Mouse (Mus musculus) frontal cortex, postnatal 10 days (tissue): ENCODE results near the gene Wdr54.
"Not testable (repeated sequence)": the region's sequence is repeated elsewhere in the genome, so short reads cannot be mapped to it uniquely, and the experiment has no call there.

Experiments used
- DNase-seq, 2 experiments: peaks; one replicate each; pipeline ENCODE4 v3.0.0; 2022; ENCODE audit warnings: low spot score in 2 of 2, mixed read lengths in 1 of 2

The Wdr54 gene

DNA sequence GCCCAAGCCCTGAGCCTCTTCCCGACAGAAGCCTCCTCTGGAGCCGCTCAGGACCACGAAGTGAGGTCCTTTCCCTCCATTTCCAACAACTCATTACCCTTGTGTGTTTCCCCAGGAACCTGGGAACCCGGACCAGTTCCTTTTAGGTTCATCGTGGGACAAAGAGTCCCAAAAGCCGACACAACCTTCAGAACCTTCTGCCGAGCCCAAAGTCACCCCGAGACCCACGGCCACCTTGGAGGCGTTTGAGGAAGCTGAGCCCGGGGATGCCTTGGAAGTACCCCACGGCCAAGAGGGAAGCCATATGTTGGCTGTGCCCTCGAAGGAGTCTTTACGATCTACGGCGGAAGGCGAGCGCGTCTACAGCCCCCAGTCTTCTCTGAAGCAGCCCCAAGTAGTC, 5.2 kb upstream of the Wdr54 start:
- no peak for DNase-seq

DNA sequence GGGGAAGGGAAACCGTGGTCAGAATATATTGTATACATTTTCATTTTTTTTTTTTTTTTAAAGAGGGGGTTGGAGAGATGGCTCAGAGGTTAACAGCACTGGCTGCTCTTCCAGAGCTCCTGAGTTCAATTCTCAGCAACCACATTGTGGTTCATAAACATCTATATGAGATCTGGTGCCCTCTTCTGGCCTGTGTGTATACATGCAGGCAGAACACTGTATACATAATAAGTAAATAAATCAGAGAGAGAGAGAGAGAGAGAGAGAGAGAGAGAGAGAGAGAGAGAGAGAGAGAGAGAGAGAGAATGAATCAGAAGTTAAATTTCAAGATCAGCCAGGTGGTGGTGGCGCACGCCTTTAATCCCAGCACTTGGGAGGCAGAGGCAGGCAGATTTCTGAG, 3.3 kb upstream of the Wdr54 start:
- not testable (repeated sequence) for DNase-seq

DNA sequence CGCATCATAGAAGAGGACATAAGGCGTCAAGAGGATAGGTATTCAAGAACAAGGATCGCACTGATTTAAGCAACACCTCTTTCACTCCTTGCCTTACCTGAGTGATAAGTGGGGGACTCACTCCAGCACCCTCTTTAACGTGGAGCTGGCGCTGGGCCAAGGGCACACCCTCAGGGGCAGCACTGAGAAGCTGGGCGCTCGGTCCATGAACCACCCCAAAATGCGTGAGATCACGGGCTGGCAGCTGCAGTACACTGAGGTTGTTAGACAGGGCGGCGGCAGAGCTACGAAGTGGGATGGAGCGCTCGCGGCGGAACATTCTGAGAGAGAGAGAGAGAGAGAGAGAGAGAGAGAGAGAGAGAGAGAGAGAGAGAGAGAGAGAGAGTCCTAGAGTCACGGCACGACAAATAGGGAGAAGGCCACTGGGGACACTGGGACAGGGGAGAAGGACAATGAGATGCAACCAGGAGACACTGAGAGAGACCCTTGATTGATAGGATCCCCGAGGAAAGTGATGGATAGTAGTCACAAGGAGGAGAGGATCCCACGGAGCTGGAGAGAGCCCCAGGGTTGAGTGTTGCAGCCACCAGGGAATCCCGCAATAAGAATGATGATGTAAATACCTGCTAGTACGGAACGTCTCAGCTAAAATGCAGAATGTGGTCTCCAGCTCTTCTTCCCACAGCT, 502 bp downstream of the Wdr54 start:
- DNase-seq = peak in 1 of 2 experiments; percentile 46

DNA sequence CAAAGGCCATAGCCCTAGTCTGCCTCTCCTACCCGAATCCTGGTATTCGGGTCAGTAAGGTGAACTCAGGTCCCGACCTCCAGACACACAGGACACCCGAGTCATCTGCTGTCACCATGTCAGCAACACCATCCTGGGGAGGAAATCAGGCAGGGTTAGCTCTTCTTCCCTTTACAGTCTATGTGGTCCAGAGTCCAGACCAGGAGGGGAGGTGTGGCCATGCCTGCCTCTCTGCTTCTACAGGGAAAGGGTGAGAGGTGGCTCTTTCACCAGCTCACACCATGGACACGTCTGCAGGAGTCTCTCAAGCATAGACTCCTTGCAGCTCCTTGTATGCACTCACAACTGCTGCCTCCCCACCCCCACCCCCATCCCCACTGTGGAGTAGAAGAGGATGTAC, 2.7 kb downstream of the Wdr54 start:
- no peak for DNase-seq

DNA sequence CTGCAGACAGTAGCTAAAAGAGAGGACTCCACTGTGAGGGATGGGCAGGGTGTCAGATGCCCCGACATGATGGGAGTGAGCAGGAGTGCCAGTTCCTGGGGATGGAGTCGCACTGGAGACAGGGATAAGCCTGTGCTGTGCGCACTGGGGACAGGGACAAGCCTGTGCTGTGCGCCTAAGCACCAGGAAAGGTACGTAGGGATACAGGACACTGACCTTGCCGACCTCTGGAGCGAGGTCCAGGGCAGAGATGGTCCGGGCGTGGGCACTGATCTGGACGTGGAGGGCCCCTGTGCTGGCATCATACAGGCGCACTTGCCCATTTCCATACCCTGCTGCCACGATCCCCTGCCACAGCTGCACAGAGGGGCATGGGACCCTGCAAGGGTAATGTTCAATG, 3.2 kb downstream of the Wdr54 start:
- DNase-seq = no peak

DNA sequence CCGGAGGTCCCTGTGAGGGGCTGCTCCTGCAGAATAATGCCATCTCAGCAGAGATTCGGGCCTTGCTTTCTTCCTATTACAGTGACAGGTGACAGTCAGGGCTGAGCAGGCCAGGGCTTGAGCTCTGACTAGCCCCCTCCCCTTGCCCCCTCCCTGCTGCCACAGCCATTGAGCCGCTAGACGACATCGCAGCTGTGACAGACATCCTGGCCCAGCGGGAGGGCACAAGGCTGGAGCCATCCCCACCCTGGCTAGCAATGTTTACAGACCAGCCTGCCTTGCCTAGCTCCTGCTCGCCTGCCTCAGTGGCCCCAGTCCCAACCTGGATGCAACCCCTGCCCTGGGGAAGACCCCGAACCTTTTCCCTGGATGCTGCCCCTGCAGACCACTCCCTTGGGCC, 4.5 kb downstream of the Wdr54 start:
- no peak for DNase-seq

DNA sequence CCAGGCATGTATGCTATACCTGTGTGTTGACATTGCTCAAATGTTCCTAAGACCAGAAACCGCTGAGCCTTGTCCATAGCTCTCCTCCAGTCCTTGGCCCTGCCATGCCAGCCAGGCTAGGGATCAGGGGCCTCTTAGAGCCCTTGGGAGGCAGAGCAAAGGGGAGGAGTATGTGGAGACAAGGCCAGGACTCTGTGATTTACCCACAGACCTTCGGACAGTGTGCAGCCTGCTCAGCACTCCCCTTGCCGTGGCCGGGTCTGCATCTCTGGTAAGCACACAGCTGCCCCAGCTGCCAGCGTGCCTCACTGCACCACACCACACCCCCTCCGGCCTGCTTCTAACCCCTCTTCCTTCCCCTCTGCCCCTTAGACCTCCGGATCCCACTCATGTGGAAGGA, 8.9 kb downstream of the Wdr54 start:
- no peak for DNase-seq

DNA sequence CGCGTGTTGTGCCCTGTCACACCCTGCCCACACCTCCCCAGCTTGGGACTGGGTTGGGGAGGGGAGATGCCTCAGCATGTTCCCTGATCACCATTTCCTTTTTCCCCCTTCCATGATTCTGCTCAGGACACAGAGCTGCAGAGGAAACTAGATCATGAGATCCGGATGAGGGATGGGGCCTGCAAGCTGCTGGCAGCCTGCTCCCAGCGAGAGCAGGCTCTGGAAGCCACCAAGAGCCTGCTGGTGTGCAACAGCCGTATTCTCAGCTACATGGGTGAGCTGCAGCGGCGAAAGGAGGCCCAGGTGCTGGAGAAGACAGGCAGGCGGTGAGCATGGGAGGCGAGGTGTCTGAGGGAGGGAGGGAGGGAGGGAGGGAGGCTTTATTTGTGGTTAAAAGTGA, 10.4 kb downstream of the Wdr54 start:
- no peak for DNase-seq

DNA sequence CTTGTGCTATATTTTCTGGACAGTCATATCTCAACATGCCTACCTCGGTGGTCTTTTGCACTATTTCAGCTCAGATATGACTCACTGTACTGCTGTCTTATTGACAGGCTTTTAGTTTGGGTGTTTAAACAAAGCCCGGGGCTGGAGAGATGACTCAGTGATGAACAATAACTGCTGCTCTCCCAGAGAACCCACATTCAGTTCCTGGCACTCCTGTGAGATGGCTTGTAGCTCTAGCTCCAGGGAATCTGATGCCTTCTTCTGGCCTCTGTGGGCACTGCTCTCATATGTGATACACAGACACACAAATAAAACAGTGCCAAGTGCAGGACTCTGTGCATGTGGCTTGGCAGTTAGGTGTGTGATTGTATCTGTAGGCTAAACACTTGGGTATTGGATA, 11.0 kb downstream of the Wdr54 start:
- no peak for DNase-seq

DNA sequence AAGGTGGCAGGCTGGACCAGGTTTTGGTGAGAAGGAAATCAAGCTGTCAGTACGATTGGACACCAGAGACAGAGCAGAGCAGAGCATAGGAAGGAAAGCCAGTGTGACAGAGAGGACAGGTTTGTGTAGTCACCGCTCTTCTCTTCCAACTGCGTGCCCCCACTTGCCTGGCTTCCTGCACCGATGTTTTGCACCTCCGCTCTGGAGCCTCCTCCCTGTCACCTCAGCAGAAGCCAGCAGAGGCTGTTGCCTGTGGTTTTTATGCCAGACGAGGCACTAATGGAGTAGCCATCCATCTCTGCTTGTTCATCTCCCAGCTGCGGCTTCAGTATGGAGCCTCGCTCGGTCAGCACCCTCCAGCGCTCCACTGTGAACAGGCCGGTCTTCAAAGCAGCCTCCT, 13.3 kb downstream of the Wdr54 start:
- no peak for DNase-seq

DNA sequence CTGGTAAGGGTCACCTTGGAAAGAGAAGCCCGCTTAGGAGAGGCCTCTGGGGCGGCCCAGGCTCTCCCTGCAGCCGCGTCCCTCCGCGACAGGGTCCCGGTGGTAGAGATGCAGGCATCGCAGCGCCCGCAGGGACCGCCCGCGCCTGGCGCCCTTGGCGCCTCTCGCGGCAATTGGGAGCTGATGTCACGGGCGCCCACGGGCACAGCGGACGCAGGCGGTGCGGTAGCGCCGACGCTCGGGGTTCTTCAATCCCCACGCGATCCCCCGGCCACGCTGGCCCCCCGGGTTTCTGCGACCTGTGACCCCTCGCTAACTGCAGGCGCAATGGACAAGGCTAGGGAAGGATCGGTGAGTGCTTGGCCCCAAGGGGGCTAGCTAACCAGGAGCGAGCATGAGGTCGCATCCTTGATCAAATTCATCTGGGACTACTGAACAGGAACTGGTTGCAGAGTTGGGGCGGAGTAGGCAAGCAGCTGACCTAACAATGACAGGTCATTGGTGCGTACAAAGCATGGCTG, 13.9 kb downstream of the Wdr54 start:
- DNase-seq = peak in 1 of 2 experiments; percentile 40

DNA sequence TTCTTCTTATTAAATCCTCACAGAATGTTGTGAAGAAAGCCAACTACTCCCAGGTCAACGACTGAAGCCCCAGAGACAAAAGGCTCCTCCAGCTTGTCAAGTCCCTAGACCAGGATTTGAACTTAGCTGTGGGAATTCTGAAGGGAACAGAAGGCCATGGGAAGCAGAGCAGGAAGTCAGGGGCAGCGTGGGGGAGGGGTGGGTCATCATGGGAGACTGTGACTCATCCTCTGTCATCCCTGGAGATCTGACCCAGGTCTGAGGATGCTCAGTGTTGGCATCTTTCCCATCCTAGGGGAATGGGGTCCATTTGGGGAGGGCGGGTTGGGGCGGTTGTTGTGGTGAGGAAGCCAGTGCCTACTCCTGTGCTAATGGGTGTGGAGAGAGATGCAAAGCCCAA, 14.6 kb downstream of the Wdr54 start:
- no peak for DNase-seq

DNA sequence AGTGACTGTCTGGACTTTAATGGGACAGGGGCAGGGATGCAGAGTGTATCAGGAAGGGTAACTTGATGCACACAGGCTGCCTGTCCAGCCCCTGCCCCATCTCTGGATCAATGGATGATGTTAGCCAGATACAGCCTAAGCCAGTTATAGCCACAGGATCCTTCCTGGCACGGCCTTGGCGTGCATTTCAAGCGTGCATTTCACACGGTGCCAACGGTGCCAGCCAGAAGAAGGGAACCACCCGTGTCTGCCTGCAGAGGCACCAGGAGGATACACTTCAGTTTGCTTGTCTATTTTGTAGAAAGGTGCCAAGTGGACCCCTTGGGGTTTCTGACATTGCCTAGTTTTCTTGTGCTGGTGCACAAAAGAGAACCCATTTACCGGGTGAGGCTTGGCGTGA, 16.2 kb downstream of the Wdr54 start:
- DNase-seq = no peak

DNA sequence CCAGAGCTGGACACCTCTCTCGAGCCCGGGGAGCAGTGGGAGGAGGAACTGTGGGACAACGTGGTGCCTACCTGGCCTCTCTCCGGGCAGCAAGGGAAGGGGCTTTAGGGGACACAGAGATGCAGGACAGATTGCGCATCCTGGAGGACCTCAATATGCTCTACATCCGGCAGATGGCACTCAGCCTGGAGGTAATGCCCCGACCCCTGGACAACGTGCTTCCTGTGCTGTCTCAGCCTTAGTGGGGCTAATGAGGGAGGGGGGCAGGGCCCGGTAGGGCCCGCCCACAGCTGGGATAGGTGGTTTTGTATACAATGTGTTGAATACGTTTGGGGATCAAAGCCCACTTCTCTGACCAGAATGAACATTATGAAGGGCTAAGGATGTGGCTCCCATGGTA, 18.1 kb downstream of the Wdr54 start:
- DNase-seq = no peak

DNA sequence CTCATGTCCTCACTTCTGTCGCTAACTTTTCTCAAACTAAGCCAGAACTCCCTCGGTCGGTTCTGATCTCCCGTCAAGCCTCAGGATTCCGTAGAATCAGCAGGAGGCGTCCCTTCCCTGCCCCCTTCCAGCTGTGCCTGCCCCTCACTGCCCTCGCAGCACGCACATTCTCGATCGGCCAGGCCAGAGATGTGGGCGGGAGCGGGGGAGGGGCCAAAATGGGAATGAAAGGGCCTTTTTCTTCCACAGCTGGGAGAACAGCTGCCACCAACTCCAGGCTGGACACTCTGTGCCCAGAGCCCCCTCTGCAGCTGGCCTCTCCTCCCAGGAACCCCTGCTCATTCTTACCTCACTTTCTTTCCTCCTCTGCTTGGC, 18.6 kb downstream of the Wdr54 start:
- DNase-seq = peak; percentile 70 to 76

DNA sequence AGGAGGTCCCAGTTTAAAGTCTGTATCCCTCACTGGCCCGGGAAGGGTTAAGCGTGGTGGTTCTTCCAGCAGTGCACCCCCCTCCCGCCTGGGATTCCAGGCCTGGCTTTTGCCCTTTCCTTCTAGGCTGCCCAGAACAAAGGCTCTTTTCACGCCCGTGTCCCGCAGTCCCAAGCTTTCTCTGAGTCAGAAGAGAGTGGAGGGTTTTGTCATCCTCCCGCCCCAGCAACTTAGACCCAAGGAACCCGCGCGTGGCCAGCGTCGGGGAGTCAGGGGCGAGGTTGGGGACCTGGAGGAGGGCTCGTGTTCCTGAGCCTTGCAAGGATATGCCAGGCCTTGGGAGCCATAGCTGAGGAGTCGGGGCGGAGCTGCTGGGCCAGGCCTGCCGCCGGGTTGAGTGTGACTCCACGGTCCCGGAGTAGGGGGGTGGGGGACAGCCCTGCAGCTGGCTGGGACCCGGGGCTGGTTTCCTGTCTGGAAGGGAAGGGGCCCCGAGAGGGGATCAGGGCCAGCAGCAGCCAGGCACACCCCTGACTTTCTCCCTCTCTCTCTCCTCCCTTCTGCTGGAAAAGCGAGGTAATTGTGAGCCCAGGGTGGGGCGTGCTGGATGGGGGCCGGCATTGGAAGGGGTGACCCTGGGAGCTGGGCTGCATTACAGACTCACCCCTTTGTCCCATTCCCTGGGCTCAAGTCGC, 19.2 kb downstream of the Wdr54 start:
- no peak for DNase-seq

DNA sequence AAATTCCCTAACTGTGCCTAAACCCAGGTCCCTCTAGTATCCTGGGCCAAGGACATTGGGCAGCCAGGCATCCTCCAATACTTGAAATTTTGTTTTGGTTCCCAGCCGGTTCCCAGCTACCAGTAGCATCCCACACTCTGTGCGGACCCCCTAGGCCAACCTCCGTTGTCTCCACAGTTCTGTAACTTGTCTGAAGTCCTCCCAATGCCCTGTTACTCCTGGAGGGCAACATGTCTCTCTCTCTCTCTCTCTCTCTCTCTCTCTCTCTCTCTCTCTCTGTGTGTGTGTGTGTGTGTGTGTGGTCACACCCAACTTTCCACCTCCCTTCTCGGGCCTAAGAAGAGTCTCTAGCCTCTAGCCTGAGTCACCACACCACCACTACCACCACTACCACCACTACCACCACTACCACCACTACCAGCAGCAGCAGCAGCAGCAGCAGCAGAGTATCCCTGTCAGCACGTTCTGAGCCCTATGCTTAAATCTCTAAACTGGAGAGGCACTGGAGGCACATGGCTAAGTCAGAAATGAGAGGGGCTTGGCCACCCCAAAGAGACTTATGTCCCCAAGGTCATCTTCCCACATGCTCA, 19.8 kb downstream of the Wdr54 start:
- no peak for DNase-seq

DNA sequence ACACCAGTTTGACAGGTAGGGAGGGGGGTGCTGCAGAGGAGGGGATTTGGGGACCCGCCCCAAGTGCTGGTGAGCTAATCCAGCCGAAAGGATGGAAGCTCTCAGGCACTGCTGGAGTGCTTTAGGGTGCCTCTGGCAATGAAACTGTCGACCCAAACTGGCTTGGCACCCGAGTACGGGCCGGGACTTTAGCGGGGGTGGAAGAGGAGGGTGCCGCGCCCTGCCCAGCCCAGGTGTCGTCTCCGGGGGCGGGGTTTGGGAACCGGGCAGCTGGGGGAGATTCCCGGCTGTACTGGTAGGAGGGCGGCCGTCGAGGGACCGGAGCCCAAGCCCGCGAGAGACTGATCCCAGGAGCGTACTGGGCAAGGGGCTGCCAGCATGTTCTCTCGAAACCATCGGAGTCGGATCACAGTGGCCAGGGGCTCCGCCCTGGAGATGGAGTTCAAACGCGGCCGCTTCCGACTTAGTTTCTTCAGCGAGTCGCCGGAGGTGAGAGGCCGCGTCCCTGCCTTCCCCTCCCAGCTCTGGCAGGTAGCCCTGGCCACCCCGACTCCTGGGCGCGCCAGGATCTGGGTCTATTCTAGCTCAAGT, 20.5 kb downstream of the Wdr54 start:
- DNase-seq = no peak

DNA sequence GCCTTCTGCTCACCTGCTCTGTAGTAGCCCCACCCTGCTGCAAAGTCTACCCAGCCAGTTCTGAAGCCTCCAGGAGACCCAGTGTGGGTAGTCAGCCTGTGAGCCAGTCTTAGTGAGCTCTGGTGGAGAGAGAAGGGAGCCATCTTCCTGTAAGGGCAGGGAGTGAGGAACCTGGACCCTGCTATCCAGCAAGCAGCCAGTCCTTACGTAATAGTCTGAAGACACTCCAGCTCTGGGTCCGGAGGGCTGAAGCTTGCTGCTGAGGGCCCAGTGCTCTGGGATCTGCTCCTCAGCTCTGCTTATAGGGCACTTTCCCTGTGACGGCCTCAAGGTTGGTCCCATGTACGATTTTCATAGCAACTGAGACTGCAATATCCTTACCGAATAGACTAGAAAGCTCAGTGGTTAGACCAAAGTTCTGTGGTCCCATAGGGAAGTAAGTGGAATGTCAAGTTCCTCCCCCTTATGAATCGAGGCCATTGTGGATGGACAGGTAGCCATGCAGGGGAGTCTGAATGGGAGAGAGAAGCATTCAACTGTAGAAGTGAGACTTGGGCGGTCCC, 21.2 kb downstream of the Wdr54 start, which contains the start of gene Rtkn:
Rtkn (plus strand) TSS at position 513 of the 563 bp plus-strand sequence.
- DNase-seq = no peak

DNA sequence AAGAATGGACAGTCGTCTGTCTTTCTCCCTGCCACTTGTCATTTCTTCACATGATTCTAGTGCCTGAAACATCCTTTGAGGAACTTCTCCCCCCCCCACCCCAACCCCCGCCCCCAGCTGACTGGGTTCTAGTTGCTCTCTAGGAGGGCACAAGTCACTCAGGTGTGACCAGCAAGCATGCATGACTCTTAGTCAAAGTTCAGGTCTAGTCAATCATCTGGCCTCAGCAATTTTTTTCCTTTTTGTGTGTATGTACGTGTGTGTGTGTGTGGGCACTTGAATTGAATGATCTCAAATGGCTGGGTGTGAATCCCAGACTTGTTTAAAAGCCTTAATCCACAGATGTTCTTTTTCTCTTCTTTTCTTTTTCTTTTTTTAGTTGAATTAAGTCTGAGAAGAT, 22.0 kb downstream of the Wdr54 start:
- no peak for DNase-seq

DNA sequence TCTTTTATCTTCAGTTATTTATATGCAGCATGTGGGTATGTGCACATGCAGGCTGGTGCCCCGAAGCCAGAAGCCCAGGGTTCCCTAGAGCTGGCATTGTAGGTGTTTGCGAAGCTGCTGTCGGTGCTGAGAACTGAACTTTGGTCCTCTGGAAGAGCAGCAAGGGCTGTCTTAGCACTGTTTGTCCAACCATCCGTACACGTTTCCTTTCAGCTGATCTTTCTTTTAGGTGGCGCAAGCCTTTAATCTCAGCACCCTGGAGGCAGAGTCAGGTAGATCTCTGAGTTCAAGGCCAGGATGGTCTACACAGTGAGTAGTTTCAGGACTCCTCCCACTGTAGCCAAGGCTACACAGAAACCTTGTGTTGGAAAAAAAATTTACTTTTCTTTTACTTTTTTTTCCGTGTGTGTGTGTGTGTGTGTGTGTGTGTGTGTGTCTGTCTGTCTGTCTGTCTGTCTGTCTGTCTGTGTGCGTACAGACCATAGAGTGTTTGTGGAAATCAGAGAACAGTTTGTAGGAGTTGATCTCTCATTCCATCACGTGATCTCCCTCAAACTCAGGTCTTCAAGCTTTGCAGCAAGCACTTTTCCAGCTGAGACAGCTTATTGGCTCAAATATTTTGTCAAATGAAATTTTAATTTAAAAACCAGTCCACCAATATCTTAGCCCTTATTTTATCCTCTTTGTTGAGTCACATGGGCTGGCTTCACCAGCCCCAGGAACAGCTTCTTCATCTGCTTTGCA, 23.8 kb downstream of the Wdr54 start:
- no peak for DNase-seq
